ENCODE assay signal across 18 mouse cellular contexts in the genomic region with DNA sequence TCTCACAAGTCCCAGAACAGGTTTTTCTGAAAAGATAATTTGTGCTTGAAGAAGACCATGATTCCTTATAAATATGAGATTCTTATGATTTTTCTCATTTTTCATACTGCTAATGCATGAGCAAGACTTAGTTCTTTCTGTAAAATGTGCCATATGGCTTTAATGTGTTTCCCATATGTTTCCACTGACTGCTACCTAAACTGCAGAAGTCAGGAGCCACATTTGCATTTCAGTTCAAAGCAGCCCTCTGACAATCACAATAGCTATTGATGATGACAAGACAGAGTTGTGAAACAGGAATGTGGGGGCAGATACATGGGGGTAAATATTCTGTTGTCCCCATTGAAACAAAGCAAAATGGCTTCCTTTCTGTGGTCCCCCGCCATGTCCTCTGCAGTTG.
"Had no signal": no experiment of that assay in that cellular context is flagged by ENCODE, and none has a peak within 500 bp of the region (broad histone marks: within the 10 kb centered on the region; RNA-seq: fewer than 3 reads in every experiment).

No protein-coding gene starts in this region.

- H3K9ac ChIP-seq: liver, postnatal 0 days; lung, embryonic 15.5 days; midbrain, embryonic 13.5 days; midbrain, embryonic 15.5 days; neural tube, embryonic 12.5 days; stomach, embryonic 15.5 days had no signal

- ATAC-seq: liver, postnatal 0 days; lung, postnatal 0 days; midbrain, embryonic 13.5 days; midbrain, embryonic 15.5 days had no signal

- H3K9me3 ChIP-seq: lung, embryonic 15.5 days; midbrain, embryonic 13.5 days; midbrain, embryonic 15.5 days; neural tube, embryonic 12.5 days; stomach, embryonic 15.5 days had no signal

- H3K27ac ChIP-seq: lung, embryonic 15.5 days; macrophage; midbrain, embryonic 13.5 days; midbrain, embryonic 15.5 days; neural tube, embryonic 12.5 days; stomach, embryonic 15.5 days; stomach, postnatal 0 days had no signal

- H3K4me1 ChIP-seq: lung, embryonic 15.5 days; megakaryocyte, embryonic 14.5 days; midbrain, embryonic 13.5 days; midbrain, embryonic 15.5 days; neural tube, embryonic 12.5 days; stomach, embryonic 15.5 days had no signal

- DNase-seq: liver, postnatal 0 days; lung, adult 2 months; lung, postnatal 14 days; lung, postnatal 36 days; right cerebral cortex, postnatal 14 days; thymus, adult 18-20 months; thymus, postnatal 14 days; thymus, postnatal 36 days had no signal

- H3K4me3 ChIP-seq: lung, embryonic 15.5 days; megakaryocyte, embryonic 14.5 days; midbrain, embryonic 13.5 days; midbrain, embryonic 15.5 days; neural tube, embryonic 12.5 days; stomach, embryonic 15.5 days had no signal

- H3K36me3 ChIP-seq: lung, embryonic 15.5 days; midbrain, embryonic 13.5 days; midbrain, embryonic 15.5 days; neural tube, embryonic 12.5 days; stomach, embryonic 15.5 days had no signal

- H3K27me3 ChIP-seq: lung, embryonic 15.5 days; megakaryocyte, embryonic 14.5 days; midbrain, embryonic 13.5 days; midbrain, embryonic 15.5 days; neural tube, embryonic 12.5 days; stomach, embryonic 15.5 days had no signal

- H3K4me2 ChIP-seq: lung, embryonic 15.5 days; midbrain, embryonic 11.5 days; midbrain, embryonic 13.5 days; midbrain, embryonic 15.5 days; neural tube, embryonic 12.5 days; stomach, embryonic 15.5 days had no signal
